Mouse (Mus musculus) myocyte (in vitro differentiated cells): ENCODE results near the gene Lcmt1. TPM values are rescaled to one million over a fixed set of nuclear protein-coding genes. Genes with fewer than 3 reads are reported as not detected.

Source experiments
- H3K27me3 ChIP-seq: one replicate; pipeline ENCODE4 v1.6.1; 2011; ENCODE audit not compliant: control insufficient read depth, insufficient read depth, insufficient read length
- H3K36me3 ChIP-seq: one replicate; pipeline ENCODE4 v1.6.1; 2011; ENCODE audit not compliant: control insufficient read depth, insufficient read depth
- H3K4me2 ChIP-seq: one replicate; pipeline ENCODE4 v1.6.1; 2011; ENCODE audit warnings: low read depth, control low read depth
- H3K4me3 ChIP-seq: one replicate; pipeline ENCODE4 v1.5.1; 2011; ENCODE audit warnings: mild to moderate bottlenecking, control low read depth, moderate library complexity
- H3K79me2 ChIP-seq: one replicate; pipeline ENCODE4 v1.6.1; 2011; ENCODE audit not compliant: control insufficient read depth, insufficient read depth
- H3ac ChIP-seq: one replicate; pipeline ENCODE4 v1.6.1; 2011; ENCODE audit not compliant: control insufficient read depth, insufficient read length
- CEBPB ChIP-seq: IDR thresholded peaks from 2 replicates; pipeline ENCODE4 v1.6.1; 2011; ENCODE audit warnings: mild to moderate bottlenecking, moderate library complexity; ENCODE audit not compliant: poor library complexity, insufficient read depth, severe bottlenecking
- E2F4 ChIP-seq: IDR thresholded peaks from one replicate; pipeline ENCODE4 v1.6.1; 2011; ENCODE audit warnings: mild to moderate bottlenecking, control low read depth, moderate library complexity; ENCODE audit not compliant: insufficient read depth
- MAX ChIP-seq: IDR thresholded peaks from one replicate; pipeline ENCODE4 v1.6.1; 2011; ENCODE audit warnings: low read depth, mild to moderate bottlenecking, control low read depth
- MYOD1 ChIP-seq, 3 experiments: IDR thresholded peaks; one replicate each; pipeline ENCODE4 v1.6.1; 2011; ENCODE audit warnings: control low read depth in 2 of 3, low read depth in 2 of 3, mild to moderate bottlenecking in 2 of 3, moderate library complexity in 1 of 3; ENCODE audit not compliant: insufficient read length in 2 of 3, control insufficient read depth in 1 of 3
- MYOG ChIP-seq, 3 experiments: IDR thresholded peaks; one replicate each; pipeline ENCODE4 v1.6.1; 2011; ENCODE audit warnings: control low read depth in 2 of 3, low read depth in 2 of 3, mild to moderate bottlenecking in 2 of 3; ENCODE audit not compliant: insufficient read length in 2 of 3, control insufficient read depth in 1 of 3, insufficient read depth in 1 of 3
- POLR2A ChIP-seq: IDR thresholded peaks from one replicate; pipeline ENCODE4 v1.6.1; 2011; ENCODE audit warnings: low read depth, mild to moderate bottlenecking, control low read depth, moderate library complexity; ENCODE audit not compliant: insufficient read length
- POLR2AphosphoS2 ChIP-seq: IDR thresholded peaks from one replicate; pipeline ENCODE4 v1.6.1; 2011; ENCODE audit warnings: low read depth, control low read depth; ENCODE audit not compliant: insufficient read length
- REST ChIP-seq: IDR thresholded peaks from one replicate; pipeline ENCODE4 v1.6.1; 2011; ENCODE audit warnings: mild to moderate bottlenecking, control low read depth, moderate library complexity; ENCODE audit not compliant: insufficient read depth, insufficient read length
- SRF ChIP-seq: IDR thresholded peaks from one replicate; pipeline ENCODE4 v1.6.1; 2011; ENCODE audit warnings: low read depth; ENCODE audit not compliant: control insufficient read depth, insufficient read length
- TCF12 ChIP-seq: IDR thresholded peaks from one replicate; pipeline ENCODE4 v1.6.1; 2011; ENCODE audit warnings: mild to moderate bottlenecking, control low read depth; ENCODE audit not compliant: poor library complexity, insufficient read depth, severe bottlenecking
- TCF3 ChIP-seq: IDR thresholded peaks from one replicate; pipeline ENCODE4 v1.6.1; 2011; ENCODE audit warnings: low read depth, control low read depth; ENCODE audit not compliant: insufficient read length
- USF1 ChIP-seq: IDR thresholded peaks from one replicate; pipeline ENCODE4 v1.6.1; 2011; ENCODE audit warnings: low read depth, mild to moderate bottlenecking, control low read depth, moderate library complexity
- polyA plus RNA-seq: library from polyadenylated mRNA; unstranded; fragments of >200 nt; fragmentation: generic; extraction: Trizol; gene quantifications from one replicate; pipeline ENCODE4 v1.2.1, GENCODE M21; 2012; ENCODE audit warnings: missing spikeins

The Lcmt1 gene
- polyA plus RNA-seq, 1 experiment = 28.4 TPM

DNA sequence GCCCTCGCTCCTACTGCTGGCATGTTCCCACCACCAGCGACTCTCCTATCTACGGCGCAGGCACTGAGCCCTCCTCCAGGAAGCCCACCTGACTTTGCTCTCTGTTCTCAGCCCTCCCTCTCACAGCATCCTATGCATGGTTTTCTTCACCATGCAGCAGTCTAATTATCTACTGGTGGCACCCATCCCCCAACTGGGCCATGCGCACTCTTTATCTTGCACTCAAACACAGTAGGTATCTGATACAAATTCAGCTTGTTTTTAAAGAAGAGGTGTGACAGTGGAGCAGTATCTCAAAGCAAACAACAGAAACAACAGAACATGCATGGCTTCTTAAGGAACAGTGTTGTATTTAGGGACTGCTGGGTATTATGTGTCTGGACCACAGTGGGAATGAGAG lies 43.5 kb upstream of the Lcmt1 start:
- Histone ChIP-seq H3K27me3 (no peaks in the 10 kb centered on the region), H3K4me3 (no peak overlapping the region), H3ac (no peak overlapping the region), H3K79me2 (no peaks in the 10 kb centered on the region), H3K36me3 (peaks cover 11% of the 10 kb centered on the region), H3K4me2 (no peak overlapping the region)
- TF ChIP-seq MAX (no peak), E2F4 (no peak), POLR2AphosphoS2 (no peak), SRF (no peak), TCF12 (no peak), USF1 (no peak), POLR2A (no peak), CEBPB (no peak), REST (no peak), TCF3 (no peak), MYOG (IDR thresholded peaks at IDR 0.05; ENCODE audit: control insufficient read depth in 1 of 3, insufficient read depth in 1 of 3, insufficient read length in 2 of 3, low read depth in 2 of 3) (no peak), MYOD1 (IDR thresholded peaks at IDR 0.05; ENCODE audit: control insufficient read depth in 1 of 3, insufficient read length in 2 of 3, low read depth in 2 of 3) (no peak)

DNA sequence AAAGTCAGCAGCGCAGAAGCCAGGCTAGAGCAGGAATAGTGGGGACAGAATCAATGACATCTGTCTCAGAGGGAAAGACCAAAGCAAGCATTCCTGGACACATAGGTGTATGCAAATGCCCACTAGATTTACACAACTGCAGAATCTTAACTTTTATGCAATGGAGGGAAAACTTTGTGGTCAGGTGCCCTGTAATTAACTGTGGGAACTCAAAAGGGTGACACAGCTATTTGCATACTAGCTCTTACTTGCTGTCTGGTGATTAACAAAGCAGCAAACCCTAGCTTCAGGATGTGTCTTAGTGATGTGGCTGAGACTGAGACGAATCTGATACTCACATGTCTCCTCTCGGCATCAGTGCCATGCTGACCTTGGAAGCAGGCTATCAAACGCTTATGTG lies 42.7 kb upstream of the Lcmt1 start:
- Histone ChIP-seq H3K36me3 (peaks cover 11% of the 10 kb centered on the region), H3K79me2 (no peaks in the 10 kb centered on the region), H3ac (no peak overlapping the region), H3K27me3 (no peaks in the 10 kb centered on the region), H3K4me2 (no peak overlapping the region), H3K4me3 (no peak overlapping the region)
- no peak for TF ChIP-seq REST
- no peak for TF ChIP-seq POLR2AphosphoS2
- TF ChIP-seq SRF = no peak
- TF ChIP-seq MYOG (IDR thresholded peaks at IDR 0.05; ENCODE audit: control insufficient read depth in 1 of 3, insufficient read depth in 1 of 3, insufficient read length in 2 of 3, low read depth in 2 of 3) = no peak
- TF ChIP-seq POLR2A = no peak
- no peak for TF ChIP-seq TCF12
- no peak for TF ChIP-seq TCF3
- TF ChIP-seq CEBPB = no peak
- TF ChIP-seq USF1 = no peak
- no peak for TF ChIP-seq E2F4
- TF ChIP-seq MAX = no peak

DNA sequence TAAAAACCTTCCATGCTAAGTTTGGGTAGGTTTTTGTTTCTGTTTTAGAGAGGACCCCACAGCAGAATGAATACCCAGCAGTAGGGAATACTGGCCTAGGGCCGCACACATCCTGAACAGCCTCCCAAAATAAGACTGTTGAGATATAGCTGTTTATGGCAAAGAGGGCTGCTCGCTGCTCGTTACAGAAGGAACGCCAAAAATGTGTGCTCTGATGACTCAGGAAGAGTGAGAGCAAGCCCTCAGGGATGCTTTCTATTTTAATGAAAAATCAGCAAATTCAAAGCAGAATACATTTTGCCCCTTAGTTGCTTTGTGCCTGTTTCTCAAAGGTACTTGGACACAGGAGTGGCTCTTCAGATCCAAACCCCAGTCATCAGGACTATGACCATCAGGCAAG lies 41.7 kb upstream of the Lcmt1 start:
- Histone ChIP-seq H3K4me2 (no peak overlapping the region), H3K4me3 (no peak overlapping the region), H3K27me3 (no peaks in the 10 kb centered on the region), H3K79me2 (no peaks in the 10 kb centered on the region), H3ac (no peak overlapping the region), H3K36me3 (peaks cover 11% of the 10 kb centered on the region)
- TF ChIP-seq MAX (no peak), E2F4 (no peak), USF1 (no peak)

DNA sequence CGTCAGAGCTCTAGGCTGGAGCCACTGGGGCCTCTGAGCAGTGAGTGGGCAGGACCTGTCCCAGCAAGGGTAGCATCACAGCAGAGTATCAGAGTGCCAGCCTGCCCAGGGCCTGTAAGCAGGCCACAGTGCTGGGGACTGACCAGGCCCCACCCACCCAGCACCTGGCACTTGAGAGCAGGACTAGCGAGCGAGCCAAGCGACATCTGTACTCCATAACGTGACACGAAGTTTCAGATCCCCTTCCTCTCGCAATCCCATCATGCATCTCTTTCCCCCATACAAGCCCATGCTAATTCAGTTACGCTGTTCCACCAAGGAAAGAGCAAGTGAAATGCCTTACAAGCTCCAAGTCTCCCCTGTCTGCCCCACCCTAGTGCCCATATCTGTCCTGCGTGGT lies 39.1 kb upstream of the Lcmt1 start:
- H3K4me3 ChIP-seq = no peak overlapping the region
- TF ChIP-seq SRF = no peak
- TF ChIP-seq E2F4 = no peak
- TF ChIP-seq TCF12 = no peak
- no peak for TF ChIP-seq MYOD1 (IDR thresholded peaks at IDR 0.05; ENCODE audit: control insufficient read depth in 1 of 3, insufficient read length in 2 of 3, low read depth in 2 of 3)
- TF ChIP-seq POLR2A = no peak
- TF ChIP-seq MAX = no peak
- TF ChIP-seq POLR2AphosphoS2 = no peak
- no peak for TF ChIP-seq USF1
- TF ChIP-seq TCF3 = no peak
- TF ChIP-seq MYOG (IDR thresholded peaks at IDR 0.05; ENCODE audit: control insufficient read depth in 1 of 3, insufficient read depth in 1 of 3, insufficient read length in 2 of 3, low read depth in 2 of 3) = no peak
- no peak for TF ChIP-seq CEBPB
- TF ChIP-seq REST = no peak
- peaks cover 6% of the 10 kb centered on the region for H3K79me2 ChIP-seq
- H3K36me3 ChIP-seq = no peaks in the 10 kb centered on the region
- H3K4me2 ChIP-seq = no peak overlapping the region
- no peak overlapping the region for H3ac ChIP-seq
- no peaks in the 10 kb centered on the region for H3K27me3 ChIP-seq

DNA sequence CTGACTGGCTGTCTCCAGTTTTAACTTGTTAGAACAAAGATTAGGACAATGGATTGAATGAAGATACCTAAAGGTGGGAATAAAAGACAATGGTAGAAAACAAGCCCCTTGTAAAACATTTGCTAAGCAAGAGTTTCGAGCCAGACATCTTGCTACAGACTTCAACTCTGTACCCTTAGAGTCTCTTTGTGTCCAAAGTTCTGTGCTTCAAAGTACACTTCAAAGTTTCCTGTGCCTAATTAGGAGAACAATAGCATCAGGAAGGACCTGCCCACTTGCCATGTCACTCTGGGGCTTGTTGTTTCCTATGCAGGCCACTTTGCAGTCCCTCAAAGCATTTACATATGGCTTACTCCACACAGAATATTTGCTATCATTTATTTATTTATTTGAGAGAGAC lies 33.3 kb upstream of the Lcmt1 start:
- H3K79me2 ChIP-seq = peaks cover 25% of the 10 kb centered on the region
- H3ac ChIP-seq = no peak overlapping the region
- TF ChIP-seq TCF3 (no peak), SRF (no peak), POLR2AphosphoS2 (no peak), POLR2A (no peak), USF1 (no peak), MAX (no peak), MYOD1 (IDR thresholded peaks at IDR 0.05; ENCODE audit: control insufficient read depth in 1 of 3, insufficient read length in 2 of 3, low read depth in 2 of 3) (no peak), REST (no peak), E2F4 (no peak), MYOG (IDR thresholded peaks at IDR 0.05; ENCODE audit: control insufficient read depth in 1 of 3, insufficient read depth in 1 of 3, insufficient read length in 2 of 3, low read depth in 2 of 3) (no peak), CEBPB (no peak), TCF12 (no peak)
- H3K36me3 ChIP-seq = no peaks in the 10 kb centered on the region
- H3K4me2 ChIP-seq = no peak overlapping the region
- no peak overlapping the region for H3K4me3 ChIP-seq
- H3K27me3 ChIP-seq = no peaks in the 10 kb centered on the region
